Mouse (Mus musculus) MEL-GATA-1-ER (cell line): ENCODE results near the gene Defb26.

Source experiments
- DNase-seq: peaks from one replicate; pipeline ENCODE4 v3.0.0-alpha.2; 2012; ENCODE audit warnings: low read depth; ENCODE audit errors: extremely low read depth

Defb26 gene

DNA sequence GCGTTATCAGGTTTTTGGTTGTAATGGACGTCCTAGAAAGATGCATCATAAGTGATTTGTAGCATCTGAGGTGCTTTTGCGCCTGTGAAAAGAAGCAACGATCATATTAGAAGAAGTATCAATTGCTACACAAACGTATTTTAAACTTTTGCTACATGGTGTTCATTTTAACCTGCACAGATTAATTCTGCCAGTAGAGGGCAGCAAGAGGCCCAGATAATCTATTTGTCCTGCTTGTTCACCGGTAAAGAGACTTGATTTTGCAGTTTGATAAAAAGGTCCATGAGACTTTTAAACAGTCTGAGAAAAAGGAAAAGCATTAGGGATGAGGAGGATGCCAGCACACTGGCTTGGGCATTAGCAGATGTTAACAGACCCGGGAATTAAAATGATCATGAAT is 40.5 kb downstream of the Defb26 start:
- DNase-seq: peak; percentile 26

- DNase-seq: no peak
Measured at GRCm38 (mm10) chr2:152464570-152465150, 46.8 kb downstream of the Defb26 start, which contains the start of gene Defb23. Gene Defb23 (minus strand): TSS chr2:152464620.

DNA sequence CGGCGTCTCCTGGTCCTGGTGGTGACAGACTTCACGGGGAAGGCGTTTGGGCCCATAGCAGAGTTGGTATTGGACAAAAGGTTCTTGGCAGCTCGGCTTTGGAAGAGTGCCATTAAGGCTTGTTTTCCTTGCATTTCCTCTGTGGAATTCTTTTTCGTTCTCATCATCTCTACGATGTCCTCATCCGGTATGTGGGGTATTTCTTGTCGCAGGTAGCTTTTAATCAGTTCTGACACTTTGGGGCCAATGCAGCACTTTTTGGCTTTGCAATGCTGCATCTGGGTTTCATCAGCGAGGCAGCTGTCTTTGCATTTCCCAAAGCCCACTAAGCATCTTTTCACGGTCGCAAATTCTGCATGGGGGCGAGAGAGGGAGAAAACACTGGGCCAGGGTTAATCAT is 52.3 kb downstream of the Defb26 start:
- no peak for DNase-seq
